Mouse (Mus musculus) bone marrow macrophage, adult 2 months (primary cell): ENCODE measurements around the gene Zer1.

Experiments
- CTCF ChIP-seq: IDR thresholded peaks from 2 replicates; pipeline ENCODE4 v1.5.1; 2012; ENCODE audit warnings: low read depth, mild to moderate bottlenecking, low read length, moderate library complexity
- POLR2A ChIP-seq: IDR thresholded peaks from 2 replicates; pipeline ENCODE4 v1.6.1; 2012; ENCODE audit warnings: mild to moderate bottlenecking, low read depth, low read length, borderline replicate concordance

DNA sequence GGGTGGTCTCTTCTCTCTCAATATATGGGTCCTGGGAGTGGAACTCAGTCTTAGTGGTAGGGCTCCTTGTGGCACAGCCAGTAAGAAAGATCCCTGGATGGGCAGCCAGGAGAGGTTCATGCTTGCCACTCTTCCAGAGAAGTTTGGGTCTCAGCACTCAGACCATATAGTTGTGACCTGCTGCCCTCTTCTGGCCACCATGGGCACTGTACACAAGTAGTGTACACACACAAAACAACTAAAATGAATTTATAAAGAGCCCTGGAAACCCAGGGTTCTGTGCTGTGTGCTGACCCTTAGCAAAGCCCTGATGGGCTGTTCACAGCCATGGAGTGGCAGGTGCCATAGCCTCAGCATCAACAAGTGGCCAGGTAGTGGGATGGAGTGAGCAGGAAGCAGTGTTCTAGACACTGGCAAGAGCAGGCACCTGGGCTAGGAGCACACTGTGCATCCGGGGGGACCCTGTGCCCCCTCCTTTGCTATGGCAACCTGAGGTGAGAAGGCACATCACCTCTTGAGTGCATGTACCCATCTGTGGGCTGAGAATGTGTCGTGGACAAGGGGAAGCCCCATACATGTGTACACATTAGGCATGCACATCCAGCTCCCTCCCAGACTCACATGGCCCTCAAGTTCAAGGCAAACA lies 28.4 kb downstream of the Zer1 start:
- TF ChIP-seq CTCF: peak; percentile 29; the same call in 1 of the 2 replicates
- TF ChIP-seq POLR2A: no peak
